Mouse (Mus musculus) left cerebral cortex, postnatal 25 days (tissue): ENCODE measurements around the gene Slc44a1. TPM values are rescaled to one million over a fixed set of nuclear protein-coding genes. Genes with fewer than 3 reads are reported as not detected.
A peak's percentile ranks its signal among the peaks of the same experiment; 100 is the strongest.

ENCODE experiments used
- DNase-seq, 2 experiments: peaks; one replicate each; pipeline ENCODE4 v3.0.0; 2022; ENCODE audit warnings: low spot score in 2 of 2, mixed read lengths in 1 of 2
- intact Hi-C: fragments of 180-260 bp; cut with DNase I; formaldehyde crosslinking; loops from one replicate; pipeline ENCODE4 v1.15.1; 2025
- total RNA-seq, 2 experiments: library from RNA; stranded (reverse); gene quantifications; 2 replicates each; pipeline ENCODE4 v1.2.3; 2021

Slc44a1 gene
- total RNA-seq, 2 experiments from 2014 or later: 67.2 to 72.4 TPM

GRCm38 (mm10) chr4:53458503-53458902 is 18.3 kb downstream of the Slc44a1 start:
- intact Hi-C loops: no loop called here
- no peak for DNase-seq

- intact Hi-C loops: no loop called here
- no peak for DNase-seq
Observed at GRCm38 (mm10) chr4:53459697-53460096, 19.5 kb downstream of the Slc44a1 start.

- DNase-seq: no peak
- intact Hi-C loops: no loop called here
Observed at GRCm38 (mm10) chr4:53461026-53461425, 20.8 kb downstream of the Slc44a1 start.

- no peak for DNase-seq
- intact Hi-C loops: no loop called here
Observed at GRCm38 (mm10) chr4:53462069-53462468, 21.9 kb downstream of the Slc44a1 start.

- intact Hi-C loops: no loop called here
- DNase-seq: no peak
Observed at GRCm38 (mm10) chr4:53462505-53463251, 22.5 kb downstream of the Slc44a1 start.

GRCm38 (mm10) chr4:53465887-53466286 is 25.7 kb downstream of the Slc44a1 start:
- intact Hi-C loops: no loop called here
- DNase-seq: no peak

GRCm38 (mm10) chr4:53469007-53469406 is 28.8 kb downstream of the Slc44a1 start:
- DNase-seq: peak in 1 of 2 experiments; percentile 69
- intact Hi-C loops: loop anchor here (2.0 kb wide), 1 partner anchor 30 kb away; no protein-coding TSS in a partner anchor

- intact Hi-C loops: no loop called here
- no peak for DNase-seq
Observed at GRCm38 (mm10) chr4:53474109-53474508, 33.9 kb downstream of the Slc44a1 start.

GRCm38 (mm10) chr4:53475230-53475952 is 35.2 kb downstream of the Slc44a1 start:
- intact Hi-C loops: loop anchor here (5.0 kb wide), 1 partner anchor 37 kb away; no protein-coding TSS in a partner anchor
- DNase-seq: peak in 1 of 2 experiments; percentile 41

GRCm38 (mm10) chr4:53478644-53479043 is 38.4 kb downstream of the Slc44a1 start:
- intact Hi-C loops: loop anchor here (5.0 kb wide), 1 partner anchor 34 kb away; no protein-coding TSS in a partner anchor
- peak in 1 of 2 experiments; percentile 68 for DNase-seq

- DNase-seq: peak in 1 of 2 experiments; percentile 63
- intact Hi-C loops: no loop called here
Observed at GRCm38 (mm10) chr4:53487216-53488188, 47.3 kb downstream of the Slc44a1 start.

GRCm38 (mm10) chr4:53488803-53489202 is 48.6 kb downstream of the Slc44a1 start:
- no peak for DNase-seq
- intact Hi-C loops: no loop called here

GRCm38 (mm10) chr4:53490371-53490770 is 50.2 kb downstream of the Slc44a1 start:
- DNase-seq: no peak
- intact Hi-C loops: no loop called here

- intact Hi-C loops: no loop called here
- DNase-seq: no peak
Observed at GRCm38 (mm10) chr4:53491269-53491668, 51.1 kb downstream of the Slc44a1 start.

- intact Hi-C loops: no loop called here
Observed at GRCm38 (mm10) chr4:53495646-53496045, 55.4 kb downstream of the Slc44a1 start.

GRCm38 (mm10) chr4:53502764-53503163 is 62.6 kb downstream of the Slc44a1 start:
- no peak for DNase-seq
- intact Hi-C loops: no loop called here

More at GRCm38 (mm10) chr4:53495646-53496045, 55.4 kb downstream of the Slc44a1 start:
- DNase-seq: no peak

GRCm38 (mm10) chr4:53512131-53512916 is 72.1 kb downstream of the Slc44a1 start:
- peak; percentile 60 to 95 for DNase-seq
- intact Hi-C loops: loop anchor here (2.0 to 5.0 kb wide), 2 partner anchors 35 to 72 kb away; partner anchors contain the start of gene Slc44a1

- intact Hi-C loops: loop anchor here (2.0 to 5.0 kb wide), 2 partner anchors 36 to 73 kb away; partner anchors contain the start of gene Slc44a1
- peak in 1 of 2 experiments; percentile 62 for DNase-seq
Observed at GRCm38 (mm10) chr4:53513276-53514081, 73.3 kb downstream of the Slc44a1 start.
